Mouse (Mus musculus) ES-Bruce4 (cell line): ENCODE data around the gene Shb.

ENCODE experiments used
- CTCF ChIP-seq: IDR thresholded peaks from one replicate; pipeline ENCODE4 v1.8.1; 2011; ENCODE audit warnings: low read depth, low read length
- EP300 ChIP-seq: IDR thresholded peaks from 2 replicates; pipeline ENCODE4 v1.6.1; 2011; ENCODE audit warnings: low read depth, low read length; ENCODE audit not compliant: insufficient read depth
- POLR2A ChIP-seq: IDR thresholded peaks from one replicate; pipeline ENCODE4 v1.8.1; 2011; ENCODE audit warnings: low read length; ENCODE audit not compliant: insufficient read depth

DNA sequence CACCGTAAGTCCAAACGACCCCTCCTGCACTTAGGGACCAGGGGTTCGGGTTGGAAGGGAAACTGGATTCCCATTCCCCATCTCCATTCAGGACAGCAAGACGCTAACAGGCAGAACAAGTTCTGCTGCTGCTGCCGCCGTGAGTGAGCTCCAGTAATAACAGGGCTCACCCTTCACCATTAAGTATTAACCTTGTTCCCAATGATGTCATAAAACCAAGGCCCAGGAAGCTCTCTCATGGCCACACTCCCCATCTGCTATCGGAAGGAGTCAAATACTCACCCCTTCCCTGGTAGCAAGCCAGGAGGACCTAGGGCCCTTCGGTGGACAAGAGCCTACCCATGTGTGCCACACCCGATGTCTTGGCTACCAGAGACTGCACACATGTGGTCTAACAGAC is 30.3 kb downstream of the Shb start:
- TF ChIP-seq CTCF, result no peak
- TF ChIP-seq POLR2A, result no peak
- no peak for TF ChIP-seq EP300
